8 mouse cellular contexts compared by ENCODE assay signal in genomic region chr5:39643924-39644826, GRCm38 (mm10).
A peak's percentile ranks its signal among the peaks of the same experiment; 100 is the strongest.
DNase-seq lines count a peak whose midpoint lies in the region; ATAC-seq and TF ChIP-seq lines count a peak whose summit lies in the region.

No protein-coding gene starts in this region.

- H3K36me3 ChIP-seq in intestine, postnatal 0 days (ENCODE audit: control insufficient read depth, insufficient read depth) = no peaks in the 10 kb centered on the region

- no peaks in the 10 kb centered on the region for H3K9me3 ChIP-seq in intestine, postnatal 0 days (ENCODE audit: control insufficient read depth)

- peak overlapping the region; percentile 81 for H3K4me3 ChIP-seq in intestine, postnatal 0 days (ENCODE audit: low read depth, low read length)

- intact Hi-C loops in gastrocnemius, postnatal 36 days (cut with DNase I) = loop anchor here (5.0 kb wide), 1 partner anchor 862 kb away; no protein-coding TSS in a partner anchor
- intact Hi-C loops in left cerebral cortex, postnatal 25 days (cut with DNase I) = loop anchor here (2.0 to 10.0 kb wide), 7 partner anchors 317 to 1301 kb away; no protein-coding TSS in a partner anchor

- peak overlapping the region; percentile 99 for H3K4me2 ChIP-seq in intestine, postnatal 0 days (replicated peaks; ENCODE audit: low read depth)

- no peaks in the 10 kb centered on the region for H3K4me1 ChIP-seq in intestine, postnatal 0 days (replicated peaks; ENCODE audit: control insufficient read depth, insufficient read depth, low read length)

- under 1% methylated on average over 53 of the region's 56 CpGs for WGBS in intestine, postnatal 0 days

- H3K27me3 ChIP-seq in intestine, postnatal 0 days (replicated peaks; ENCODE audit: control insufficient read depth, insufficient read depth, low read length) = no peaks in the 10 kb centered on the region

- H3K9ac ChIP-seq in intestine, postnatal 0 days (ENCODE audit: low read depth, low read length) = peak overlapping the region; percentile 53

- peak; percentile 86 to 90 for DNase-seq in adrenal gland, adult 18-20 months (ENCODE audit: low spot score in 2 of 2)
- peak; percentile 92 for DNase-seq in embryo, embryonic 10.5 days (ENCODE audit: low spot score)
- peak; percentile 69 to 77 for DNase-seq in gastrocnemius, postnatal 36 days
- DNase-seq in left cerebral cortex, postnatal 25 days (ENCODE audit: low spot score in 2 of 2) = peak; percentile 91 to 95
- peak; percentile 91 for DNase-seq in right cerebral cortex, postnatal 14 days
- DNase-seq in urinary bladder, postnatal 25 days (ENCODE audit: low spot score) = peak; percentile 80

- ATAC-seq in intestine, postnatal 0 days = peak; percentile 97
- peak; percentile 100 for ATAC-seq in megakaryocyte-erythroid progenitor cell, adult 5-6 weeks (replicated peaks; ENCODE audit: low FRiP score, low TSS enrichment, poor library complexity, severe bottlenecking)

- H3K27ac ChIP-seq in intestine, postnatal 0 days (ENCODE audit: low read depth, low read length) = no peak overlapping the region

- TF ChIP-seq CTCF in intestine, postnatal 0 days (IDR thresholded peaks at IDR 0.05; ENCODE audit: low read depth) = peak; percentile 89
